Mouse (Mus musculus) neural tube, embryonic 12.5 days (tissue): ENCODE measurements at regions not wholly inside any gene's neighbourhood (a gene's known extent, or its start where the extent isn't known, plus 50 kb on each side); places are given as distances from the start of the nearest gene placed in this dataset.

Experiments used
- ATAC-seq: fragments of 200-750 bp; cut with Nextera tagmentation; 2 replicates; pipeline ENCODE4 v1.8.0; 2017; ENCODE audit warnings: low read depth, mild to moderate bottlenecking, moderate TSS enrichment, moderate library complexity; ENCODE audit not compliant: low FRiP score
- H3K27ac ChIP-seq: fragments of 300-500 bp; sonication (generic); 2 replicates; pipeline ENCODE4 v1.5.1; 2016
- H3K27me3 ChIP-seq: fragments of 300-500 bp; sonication (generic); replicated peaks from 2 replicates; pipeline ENCODE4 v1.6.1; 2016; ENCODE audit warnings: mild to moderate bottlenecking
- H3K36me3 ChIP-seq: fragments of 300-500 bp; sonication (generic); 2 replicates; pipeline ENCODE4 v1.6.1; 2016; ENCODE audit warnings: mild to moderate bottlenecking
- H3K4me1 ChIP-seq: fragments of 300-500 bp; sonication (generic); 2 replicates; pipeline ENCODE4 v1.6.1; 2016
- H3K4me2 ChIP-seq: fragments of 300-500 bp; sonication (generic); replicated peaks from 2 replicates; pipeline ENCODE4 v1.6.1; 2016; ENCODE audit warnings: mild to moderate bottlenecking
- H3K4me3 ChIP-seq: fragments of 300-500 bp; sonication (generic); 2 replicates; pipeline ENCODE4 v1.5.1; 2016
- H3K9ac ChIP-seq: fragments of 300-500 bp; sonication (generic); 2 replicates; pipeline ENCODE4 v1.6.1; 2016; ENCODE audit warnings: mild to moderate bottlenecking
- H3K9me3 ChIP-seq: fragments of 300-500 bp; sonication (generic); 2 replicates; pipeline ENCODE4 v1.6.1; 2016; ENCODE audit warnings: mild to moderate bottlenecking
- WGBS: fragments of 180-500 bp; shearing (Covaris S2); methylation state at CpG from one replicate; pipeline ENCODE4 v1.1.7; 2016; 5-methylcytosine and 5-hydroxymethylcytosine counted together

DNA sequence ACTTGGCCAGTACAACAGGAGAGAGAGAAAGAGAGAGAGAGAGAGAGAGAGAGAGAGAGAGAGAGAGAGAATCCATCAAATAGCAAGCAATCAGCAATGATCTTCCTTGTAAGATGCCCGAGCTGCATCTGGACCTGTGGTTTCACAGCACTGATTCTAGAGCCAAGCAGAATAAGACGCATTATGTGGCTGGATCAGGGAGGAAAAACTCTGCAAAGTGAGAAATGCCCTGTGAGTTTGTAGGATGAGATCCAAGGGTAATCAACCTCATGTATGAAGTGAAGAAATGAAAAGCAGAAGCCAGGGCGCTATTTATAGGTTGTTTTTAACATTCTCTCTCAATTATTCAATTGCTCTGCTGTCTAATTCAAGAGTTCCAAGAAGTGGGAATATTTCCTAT is 339.3 kb upstream of the Maf start:
- no peak for ATAC-seq
- Histone ChIP-seq H3K36me3 (no peaks in the 10 kb centered on the region), H3K9me3 (no peaks in the 10 kb centered on the region), H3K27me3 (0 out of 2 replicates have a peak, but pooled peaks cover 2% of the 10 kb centered on the region), H3K4me2 (no peak overlapping the region), H3K27ac (no peak overlapping the region), H3K4me1 (no peaks in the 10 kb centered on the region), H3K4me3 (no peak overlapping the region), H3K9ac (no peak overlapping the region)
- WGBS = 85% methylated on average over 3 of the region's 3 CpGs

DNA sequence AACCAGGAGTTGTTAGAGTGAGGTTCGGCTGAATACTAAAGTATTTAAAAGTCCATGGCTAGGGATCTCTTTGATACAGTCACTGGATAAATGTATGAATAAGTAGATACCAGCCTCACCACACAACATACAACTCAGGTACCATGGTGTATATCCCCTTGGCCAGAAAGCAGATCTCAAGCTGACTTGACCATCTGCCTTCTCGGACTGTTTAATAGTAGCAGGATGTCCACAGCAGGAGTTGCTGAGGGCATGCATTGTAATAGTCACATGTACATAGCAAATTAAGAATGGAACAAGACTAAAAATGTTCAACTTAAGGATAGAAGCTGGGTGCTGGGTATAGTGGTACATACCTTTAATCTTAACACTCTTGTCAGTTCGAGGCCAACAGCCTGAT is 337.9 kb upstream of the Maf start:
- Histone ChIP-seq H3K27ac (no peak overlapping the region), H3K27me3 (no peaks in the 10 kb centered on the region), H3K4me1 (no peaks in the 10 kb centered on the region), H3K9me3 (no peaks in the 10 kb centered on the region), H3K36me3 (no peaks in the 10 kb centered on the region), H3K9ac (no peak overlapping the region), H3K4me3 (no peak overlapping the region), H3K4me2 (no peak overlapping the region)
- no peak for ATAC-seq
- 94% methylated on average over 3 of the region's 3 CpGs for WGBS

DNA sequence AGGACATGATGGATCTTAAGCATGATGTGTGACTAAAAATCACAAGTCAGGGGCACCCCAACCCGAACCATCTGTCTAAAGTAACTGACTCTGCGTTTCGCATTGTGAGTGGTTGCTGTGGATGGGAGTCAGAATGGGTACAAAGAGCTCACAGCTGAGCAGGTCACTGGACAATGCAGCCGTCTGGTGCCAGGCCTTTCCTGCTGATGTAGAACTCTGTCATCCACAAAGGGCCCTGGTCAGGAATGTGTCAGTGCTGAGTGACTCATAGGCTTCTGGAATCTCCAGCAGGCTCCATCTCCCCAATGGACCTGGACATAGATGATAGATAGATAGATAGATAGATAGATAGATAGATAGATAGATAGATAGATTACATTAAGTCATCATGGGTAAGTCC is 335.8 kb upstream of the Maf start:
- 82% methylated on average over 4 of the region's 4 CpGs for WGBS
- Histone ChIP-seq H3K4me2 (no peak overlapping the region), H3K9ac (no peak overlapping the region), H3K4me1 (no peaks in the 10 kb centered on the region), H3K9me3 (no peaks in the 10 kb centered on the region), H3K27ac (no peak overlapping the region), H3K27me3 (no peaks in the 10 kb centered on the region), H3K4me3 (no peak overlapping the region), H3K36me3 (no peaks in the 10 kb centered on the region)
- ATAC-seq = no peak

DNA sequence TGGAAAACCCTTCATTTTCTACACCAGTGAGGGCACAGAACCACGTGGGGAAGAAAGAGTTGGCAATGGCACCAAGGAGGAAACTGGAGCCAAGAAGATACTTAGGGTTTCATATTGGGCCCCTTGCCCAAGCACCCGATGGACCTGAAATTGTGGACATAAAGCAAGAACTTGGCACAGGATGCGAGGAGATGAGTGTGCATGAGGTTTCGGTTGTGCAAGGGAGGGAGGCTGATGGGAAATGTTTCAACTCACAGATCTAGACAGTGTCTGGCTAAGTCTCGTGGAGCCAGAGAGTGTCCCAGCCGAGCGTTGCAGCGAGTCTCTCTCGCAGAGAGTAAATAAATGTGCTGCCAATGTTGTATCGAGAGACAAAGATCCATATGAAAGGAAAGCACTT is 323.4 kb upstream of the Maf start:
- H3K4me2 ChIP-seq = no peak overlapping the region
- WGBS = 94% methylated on average over 10 of the region's 10 CpGs
- H3K9ac ChIP-seq = no peak overlapping the region
- ATAC-seq = no peak
- no peaks in the 10 kb centered on the region for H3K27me3 ChIP-seq
- no peaks in the 10 kb centered on the region for H3K36me3 ChIP-seq
- no peaks in the 10 kb centered on the region for H3K4me1 ChIP-seq
- no peak overlapping the region for H3K4me3 ChIP-seq
- H3K27ac ChIP-seq = no peak overlapping the region
- H3K9me3 ChIP-seq = no peaks in the 10 kb centered on the region

DNA sequence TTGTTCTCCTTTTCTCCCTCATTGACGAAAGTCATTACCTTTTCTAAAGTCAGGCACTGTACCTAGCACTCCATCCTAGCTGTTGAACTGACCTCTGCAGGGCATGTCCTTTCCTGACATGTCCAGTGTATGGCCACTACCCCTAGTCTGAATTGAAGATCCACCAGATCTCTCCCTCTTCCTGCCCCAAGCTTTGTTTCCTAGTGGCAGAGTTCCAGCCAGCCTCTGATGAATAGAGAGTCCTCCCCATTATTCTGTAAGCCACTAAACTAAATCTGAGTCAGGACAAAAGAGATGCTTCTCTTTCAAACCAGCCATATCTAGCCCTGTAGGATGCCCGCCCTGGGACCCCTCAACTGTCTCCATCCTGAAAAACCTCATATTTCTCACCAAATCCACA is 317.7 kb upstream of the Maf start:
- H3K27me3 ChIP-seq = no peaks in the 10 kb centered on the region
- no peak overlapping the region for H3K9ac ChIP-seq
- ATAC-seq = no peak
- no peaks in the 10 kb centered on the region for H3K36me3 ChIP-seq
- H3K9me3 ChIP-seq = no peaks in the 10 kb centered on the region
- H3K4me1 ChIP-seq = no peaks in the 10 kb centered on the region
- H3K4me2 ChIP-seq = no peak overlapping the region
- H3K27ac ChIP-seq = no peak overlapping the region
- 83% methylated on average over 2 of the region's 2 CpGs for WGBS
- no peak overlapping the region for H3K4me3 ChIP-seq

DNA sequence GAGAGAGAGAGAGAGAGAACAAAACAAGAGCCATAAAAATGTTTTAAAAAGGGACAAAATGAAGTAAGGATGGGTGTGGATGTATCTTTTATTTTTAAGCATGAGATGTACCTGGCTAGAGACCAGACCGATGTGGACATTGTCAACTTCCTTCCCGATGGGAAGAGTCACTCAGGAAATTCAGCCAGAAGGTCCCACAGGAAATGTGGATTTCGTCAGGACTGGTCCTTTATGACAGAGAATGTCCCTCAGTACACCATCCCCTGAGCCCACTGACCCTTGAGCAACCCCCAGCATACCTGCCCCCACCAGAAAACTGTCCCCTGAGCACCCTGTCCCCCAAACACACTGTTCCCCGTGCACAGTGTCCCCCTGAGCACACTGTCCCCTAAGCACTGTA is 317.2 kb upstream of the Maf start:
- H3K36me3 ChIP-seq = no peaks in the 10 kb centered on the region
- no peak overlapping the region for H3K4me2 ChIP-seq
- no peaks in the 10 kb centered on the region for H3K27me3 ChIP-seq
- no peak overlapping the region for H3K4me3 ChIP-seq
- ATAC-seq = no peak
- no peaks in the 10 kb centered on the region for H3K9me3 ChIP-seq
- WGBS = 86% methylated on average over 4 of the region's 4 CpGs
- no peak overlapping the region for H3K9ac ChIP-seq
- H3K4me1 ChIP-seq = no peaks in the 10 kb centered on the region
- H3K27ac ChIP-seq = no peak overlapping the region

DNA sequence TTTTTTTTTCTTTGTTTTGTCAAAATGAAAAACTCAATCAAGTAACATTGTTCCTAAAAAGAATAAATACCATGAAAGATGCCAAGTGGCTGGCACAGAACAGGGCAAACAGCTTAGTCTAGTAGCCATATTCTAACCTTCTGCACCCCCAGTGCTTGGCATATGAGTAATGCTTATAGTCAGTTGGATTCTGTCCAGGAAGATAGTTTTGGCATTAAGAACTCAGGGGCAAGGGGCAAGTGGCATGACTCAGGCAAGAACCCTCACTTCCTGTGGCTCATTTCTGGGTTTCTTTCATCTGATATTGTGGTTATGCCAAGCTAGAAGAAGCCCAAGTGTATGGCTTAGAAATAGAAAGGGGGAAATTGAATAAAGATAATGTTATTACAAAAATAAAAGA is 314.1 kb upstream of the Maf start:
- H3K4me1 ChIP-seq = no peaks in the 10 kb centered on the region
- no peak for ATAC-seq

DNA sequence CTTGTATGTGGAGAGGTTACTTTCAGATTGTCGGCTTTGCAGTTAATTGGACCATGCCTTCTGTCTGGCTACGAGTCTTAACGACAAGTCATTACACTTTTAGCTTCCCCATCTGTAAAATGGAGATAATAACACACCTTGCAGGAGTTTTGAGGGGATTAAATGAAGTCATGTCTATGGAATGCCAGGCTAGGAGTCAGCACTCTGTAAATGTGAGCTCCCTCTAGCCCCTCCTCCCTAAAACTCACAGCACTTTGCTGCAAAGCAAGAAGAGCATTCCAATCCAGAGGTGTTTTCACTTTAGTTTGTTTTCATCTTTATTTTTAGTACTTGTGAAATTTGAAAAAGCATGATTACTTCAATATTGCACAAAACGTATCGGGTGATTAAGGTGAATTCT is 287.7 kb upstream of the Maf start:
- Histone ChIP-seq H3K36me3 (no peaks in the 10 kb centered on the region), H3K4me2 (no peak overlapping the region), H3K9me3 (no peaks in the 10 kb centered on the region), H3K4me1 (no peaks in the 10 kb centered on the region), H3K9ac (no peak overlapping the region), H3K27me3 (no peaks in the 10 kb centered on the region), H3K27ac (no peak overlapping the region), H3K4me3 (no peak overlapping the region)
- WGBS = 89% methylated on average over 5 of the region's 5 CpGs
- ATAC-seq = no peak

More for the DNA sequence above, 314.1 kb upstream of the Maf start:
- Histone ChIP-seq H3K4me2 (no peak overlapping the region), H3K36me3 (no peaks in the 10 kb centered on the region), H3K9me3 (no peaks in the 10 kb centered on the region), H3K9ac (no peak overlapping the region), H3K27me3 (no peaks in the 10 kb centered on the region), H3K27ac (no peak overlapping the region), H3K4me3 (no peak overlapping the region)

DNA sequence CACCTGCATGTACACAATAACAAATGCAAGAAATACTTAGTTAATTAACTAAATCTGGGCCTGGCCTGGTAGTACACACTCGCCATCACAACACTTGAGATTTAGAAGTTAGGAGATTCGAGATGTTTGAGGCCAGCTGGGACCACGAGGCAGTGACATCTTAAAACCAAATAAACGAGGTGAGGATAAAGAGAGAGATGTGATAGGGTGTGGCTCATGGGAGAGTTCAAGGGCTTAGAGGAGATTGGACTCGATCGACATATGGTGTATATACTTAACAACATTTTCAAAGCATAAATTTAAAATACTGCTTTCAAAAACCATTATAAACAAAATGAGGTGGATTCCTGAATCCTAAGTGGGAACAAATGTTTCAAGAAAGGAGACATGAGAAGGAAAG is 284.4 kb upstream of the Maf start:
- 88% methylated on average over 6 of the region's 6 CpGs for WGBS
- Histone ChIP-seq H3K36me3 (no peaks in the 10 kb centered on the region), H3K4me2 (no peak overlapping the region), H3K9ac (no peak overlapping the region), H3K9me3 (no peaks in the 10 kb centered on the region), H3K4me3 (no peak overlapping the region), H3K27ac (no peak overlapping the region), H3K27me3 (0 out of 2 replicates have a peak, but pooled peaks cover 2% of the 10 kb centered on the region), H3K4me1 (no peaks in the 10 kb centered on the region)
- no peak for ATAC-seq

DNA sequence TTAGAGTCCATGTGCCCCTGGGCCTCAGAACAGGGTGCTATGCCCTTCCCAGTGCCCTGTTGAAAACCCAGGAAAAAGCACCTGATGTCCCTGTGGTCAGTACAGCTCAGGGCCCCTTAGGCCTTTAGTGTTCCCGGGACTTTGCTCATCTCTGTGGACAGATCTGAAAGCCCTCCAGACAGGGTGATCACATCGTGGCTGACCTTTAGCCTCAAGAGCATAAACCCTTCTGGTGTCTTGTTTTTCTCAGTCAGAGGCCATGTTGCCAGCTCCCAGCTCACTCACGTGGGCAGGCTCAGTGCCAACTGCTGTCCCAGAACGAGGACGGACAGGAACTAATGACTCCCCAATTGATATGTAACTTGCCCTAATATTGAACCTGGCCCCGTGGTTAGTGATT is 275.8 kb upstream of the Maf start:
- no peak overlapping the region for H3K9ac ChIP-seq
- no peak for ATAC-seq
- H3K27ac ChIP-seq = no peak overlapping the region
- H3K27me3 ChIP-seq = no peaks in the 10 kb centered on the region
- H3K9me3 ChIP-seq = no peaks in the 10 kb centered on the region
- H3K36me3 ChIP-seq = no peaks in the 10 kb centered on the region
- 68% methylated on average over 6 of the region's 6 CpGs for WGBS
- H3K4me3 ChIP-seq = no peak overlapping the region
- no peaks in the 10 kb centered on the region for H3K4me1 ChIP-seq
- H3K4me2 ChIP-seq = no peak overlapping the region

DNA sequence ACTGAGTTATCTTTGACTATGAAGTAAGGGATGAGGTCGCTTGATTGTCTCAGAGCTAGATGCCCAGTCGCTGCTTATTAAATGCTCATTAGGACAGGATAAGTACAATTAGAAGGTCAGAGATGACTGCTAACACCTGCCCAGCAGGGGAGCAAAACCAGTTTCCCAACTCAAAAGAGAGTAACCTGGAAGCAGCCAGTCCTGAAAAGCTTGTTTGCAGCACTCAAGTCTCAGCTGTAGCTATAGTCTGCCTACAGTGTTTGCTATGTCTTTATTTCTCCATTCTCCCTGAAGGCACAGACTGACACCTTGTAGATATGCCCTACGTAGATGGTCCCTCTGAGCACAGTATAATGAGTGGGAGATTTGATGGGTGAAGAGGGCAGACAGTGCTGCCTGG is 274.7 kb upstream of the Maf start:
- Histone ChIP-seq H3K4me2 (no peak overlapping the region), H3K4me3 (no peak overlapping the region)

DNA sequence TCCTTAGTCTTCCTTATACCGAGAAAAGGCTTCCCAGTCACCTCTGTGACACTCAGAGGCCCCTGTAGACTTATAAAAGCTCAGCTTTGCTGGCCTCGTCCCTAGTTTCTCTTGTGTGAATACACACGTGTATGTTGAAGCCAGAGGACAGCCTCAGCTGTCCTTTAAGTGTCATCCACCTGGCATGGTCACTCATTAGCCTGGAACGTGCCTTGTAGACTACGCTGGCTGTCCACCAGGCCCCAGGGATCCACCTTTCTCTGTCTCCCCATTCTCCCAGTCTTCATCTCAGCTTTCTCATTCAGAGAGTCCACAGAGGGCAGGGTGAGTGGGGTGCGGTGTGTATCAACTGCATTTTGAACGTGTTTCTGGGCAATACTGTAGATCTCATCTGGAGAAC is 273.8 kb upstream of the Maf start:
- H3K4me3 ChIP-seq = no peak overlapping the region
- H3K9ac ChIP-seq = no peak overlapping the region
- ATAC-seq = no peak
- H3K27me3 ChIP-seq = no peaks in the 10 kb centered on the region
- no peak overlapping the region for H3K4me2 ChIP-seq
- H3K9me3 ChIP-seq = no peaks in the 10 kb centered on the region
- H3K36me3 ChIP-seq = no peaks in the 10 kb centered on the region
- H3K27ac ChIP-seq = no peak overlapping the region
- no peaks in the 10 kb centered on the region for H3K4me1 ChIP-seq
- 84% methylated on average over 7 of the region's 7 CpGs for WGBS

More for the DNA sequence above, 274.7 kb upstream of the Maf start:
- no peaks in the 10 kb centered on the region for H3K9me3 ChIP-seq
- ATAC-seq = no peak
- H3K27ac ChIP-seq = no peak overlapping the region
- WGBS = 80% methylated on average over 3 of the region's 3 CpGs
- H3K36me3 ChIP-seq = no peaks in the 10 kb centered on the region
- no peaks in the 10 kb centered on the region for H3K4me1 ChIP-seq
- H3K9ac ChIP-seq = no peak overlapping the region
- no peaks in the 10 kb centered on the region for H3K27me3 ChIP-seq

DNA sequence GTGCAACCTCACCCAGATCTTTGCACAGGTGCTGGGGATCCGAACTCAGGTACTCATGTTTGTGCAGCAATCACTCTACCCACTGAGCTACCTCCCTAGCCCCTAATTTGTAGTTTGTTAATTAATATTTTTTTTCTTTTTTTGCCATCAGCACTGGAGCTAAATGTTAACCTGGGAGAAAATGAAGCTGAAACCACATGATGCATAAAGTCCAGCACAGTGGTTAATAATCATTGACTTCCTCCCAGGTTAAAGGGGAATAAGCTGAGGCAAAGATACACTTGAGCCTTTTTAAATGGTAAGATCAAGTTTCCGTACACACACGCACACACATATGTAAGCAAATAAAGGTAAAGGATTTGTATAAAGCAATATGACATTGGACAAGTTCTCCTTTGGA is 273.0 kb upstream of the Maf start:
- Histone ChIP-seq H3K36me3 (no peaks in the 10 kb centered on the region), H3K4me1 (no peaks in the 10 kb centered on the region), H3K4me2 (no peak overlapping the region), H3K27me3 (no peaks in the 10 kb centered on the region), H3K4me3 (no peak overlapping the region), H3K9ac (no peak overlapping the region), H3K9me3 (no peaks in the 10 kb centered on the region), H3K27ac (no peak overlapping the region)
- WGBS = 90% methylated on average over 3 of the region's 3 CpGs
- no peak for ATAC-seq

DNA sequence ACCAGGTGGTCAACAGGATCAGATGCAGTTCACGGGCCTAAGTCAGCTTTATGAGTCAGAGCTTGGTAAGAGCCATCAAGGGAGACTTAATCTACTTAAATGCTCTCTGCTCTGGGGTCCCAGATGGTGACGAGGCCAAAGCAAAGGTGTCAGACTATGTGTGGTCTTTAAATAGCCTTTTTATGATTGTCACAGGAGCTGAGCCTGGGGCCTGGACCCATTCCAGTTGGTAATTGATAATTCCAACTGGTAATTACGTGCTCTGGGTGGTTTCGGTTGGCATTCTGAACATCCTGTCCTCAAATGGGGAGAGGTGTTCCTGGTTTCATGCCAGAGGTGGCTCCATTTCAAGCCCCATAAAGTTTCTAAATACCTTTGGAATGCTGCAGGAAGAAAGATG is 269.6 kb upstream of the Maf start:
- no peak for ATAC-seq
- Histone ChIP-seq H3K27ac (no peak overlapping the region), H3K4me2 (no peak overlapping the region), H3K4me3 (no peak overlapping the region), H3K4me1 (no peaks in the 10 kb centered on the region), H3K9me3 (no peaks in the 10 kb centered on the region), H3K36me3 (no peaks in the 10 kb centered on the region), H3K27me3 (no peaks in the 10 kb centered on the region), H3K9ac (no peak overlapping the region)
- WGBS = 61% methylated on average over 4 of the region's 4 CpGs
